Mouse (Mus musculus) liver, embryonic 15.5 days (tissue): Measurements from ENCODE around the gene Artn. TPM values are rescaled to one million over a fixed set of nuclear protein-coding genes. Genes with fewer than 3 reads are reported as not detected.

Experiments used
- ATAC-seq: fragments of 200-750 bp; cut with Nextera tagmentation; 2 replicates; pipeline ENCODE4 v1.8.0; 2017; ENCODE audit warnings: moderate number of reproducible peaks, mild to moderate bottlenecking, moderate library complexity; ENCODE audit not compliant: insufficient read depth
- H3K27ac ChIP-seq: fragments of 300-500 bp; sonication (generic); replicated peaks from 2 replicates; pipeline ENCODE4 v1.5.1; 2015; ENCODE audit warnings: mild to moderate bottlenecking, inconsistent platforms
- H3K27me3 ChIP-seq: fragments of 300-500 bp; sonication (generic); 2 replicates; pipeline ENCODE4 v1.6.1; 2015; ENCODE audit warnings: mild to moderate bottlenecking, inconsistent platforms
- H3K36me3 ChIP-seq: fragments of 300-500 bp; sonication (generic); replicated peaks from 2 replicates; pipeline ENCODE4 v1.6.1; 2015; ENCODE audit warnings: moderate library complexity, mild to moderate bottlenecking, inconsistent platforms
- H3K4me1 ChIP-seq: fragments of 300-500 bp; sonication (generic); replicated peaks from 2 replicates; pipeline ENCODE4 v1.6.1; 2015; ENCODE audit warnings: inconsistent platforms
- H3K4me2 ChIP-seq: fragments of 300-500 bp; sonication (generic); 2 replicates; pipeline ENCODE4 v1.6.1; 2015; ENCODE audit warnings: moderate library complexity, mild to moderate bottlenecking, inconsistent platforms
- H3K4me3 ChIP-seq: fragments of 300-500 bp; sonication (generic); replicated peaks from 2 replicates; pipeline ENCODE4 v1.5.1; 2015; ENCODE audit warnings: mild to moderate bottlenecking, inconsistent platforms
- H3K9ac ChIP-seq: fragments of 300-500 bp; sonication (generic); 2 replicates; pipeline ENCODE4 v1.6.1; 2015; ENCODE audit warnings: moderate library complexity, mild to moderate bottlenecking, inconsistent platforms
- H3K9me3 ChIP-seq: fragments of 300-500 bp; sonication (generic); replicated peaks from 2 replicates; pipeline ENCODE4 v1.6.1; 2016; ENCODE audit warnings: inconsistent platforms
- WGBS: fragments of 180-500 bp; shearing (Covaris S2); methylation state at CpG from one replicate; pipeline ENCODE4 v1.1.7; 2015; ENCODE audit warnings: mixed read lengths; ENCODE audit not compliant: insufficient replicate concordance; 5-methylcytosine and 5-hydroxymethylcytosine counted together
- polyA plus RNA-seq: library from polyadenylated mRNA; unstranded; fragments of >200 nt; fragmentation: Nextera tagmentation; extraction: Ambion mirVana; gene quantifications from 2 replicates; pipeline ENCODE4 v1.2.1, GENCODE M21; 2015

The Artn gene
- polyA plus RNA-seq, 1 experiment from 2014 or later: 2.3 TPM

GRCm38 (mm10) chr4:117908834-117909453 is 20.6 kb downstream of the Artn start:
- 77% methylated on average over 8 of the region's 8 CpGs for WGBS

GRCm38 (mm10) chr4:117906196-117906595 is 23.4 kb downstream of the Artn start:
- H3K9me3 ChIP-seq: no peaks in the 10 kb centered on the region
- WGBS: 82% methylated on average over 3 of the region's 3 CpGs
- H3K36me3 ChIP-seq: peaks cover 68% of the 10 kb centered on the region
- no peak overlapping the region for H3K4me2 ChIP-seq
- ATAC-seq: no peak
- no peak overlapping the region for H3K9ac ChIP-seq
- no peak overlapping the region for H3K4me3 ChIP-seq
- no peaks in the 10 kb centered on the region for H3K27me3 ChIP-seq
- H3K4me1 ChIP-seq: 0 out of 2 replicates have a peak, but pooled peaks cover 8% of the 10 kb centered on the region
- no peak overlapping the region for H3K27ac ChIP-seq

More at GRCm38 (mm10) chr4:117908834-117909453, 20.6 kb downstream of the Artn start:
- H3K9ac ChIP-seq: no peak overlapping the region
- H3K4me1 ChIP-seq: peaks cover 31% of the 10 kb centered on the region
- H3K4me3 ChIP-seq: no peak overlapping the region
- no peak for ATAC-seq
- H3K36me3 ChIP-seq: peaks cover 53% of the 10 kb centered on the region
- H3K4me2 ChIP-seq: no peak overlapping the region
- no peak overlapping the region for H3K27ac ChIP-seq
- no peaks in the 10 kb centered on the region for H3K9me3 ChIP-seq
- H3K27me3 ChIP-seq: no peaks in the 10 kb centered on the region

GRCm38 (mm10) chr4:117904761-117905160 is 24.8 kb downstream of the Artn start:
- H3K4me3 ChIP-seq: no peak overlapping the region
- no peaks in the 10 kb centered on the region for H3K9me3 ChIP-seq
- WGBS: 89% methylated on average over 8 of the region's 8 CpGs
- H3K27ac ChIP-seq: no peak overlapping the region
- 0 out of 2 replicates have a peak, but pooled peaks cover 4% of the 10 kb centered on the region for H3K4me1 ChIP-seq
- H3K4me2 ChIP-seq: no peak overlapping the region
- H3K36me3 ChIP-seq: peaks cover 73% of the 10 kb centered on the region
- ATAC-seq: no peak
- no peaks in the 10 kb centered on the region for H3K27me3 ChIP-seq
- H3K9ac ChIP-seq: no peak overlapping the region

- peaks cover 80% of the 10 kb centered on the region for H3K36me3 ChIP-seq
- no peak overlapping the region for H3K27ac ChIP-seq
- 88% methylated on average over 10 of the region's 10 CpGs for WGBS
Observed at GRCm38 (mm10) chr4:117904094-117904493, 25.5 kb downstream of the Artn start.

GRCm38 (mm10) chr4:117898111-117898510 is 31.5 kb downstream of the Artn start:
- Histone ChIP-seq H3K27ac (no peak overlapping the region), H3K9me3 (no peaks in the 10 kb centered on the region), H3K4me2 (no peak overlapping the region), H3K9ac (no peak overlapping the region), H3K27me3 (no peaks in the 10 kb centered on the region), H3K36me3 (peaks cover 83% of the 10 kb centered on the region), H3K4me3 (no peak overlapping the region), H3K4me1 (no peaks in the 10 kb centered on the region; the same call in 1 of the 2 replicates)
- no peak for ATAC-seq
- WGBS: 68% methylated on average over 3 of the region's 3 CpGs

More at GRCm38 (mm10) chr4:117904094-117904493, 25.5 kb downstream of the Artn start:
- no peak overlapping the region for H3K4me3 ChIP-seq
- H3K9ac ChIP-seq: no peak overlapping the region
- no peaks in the 10 kb centered on the region for H3K9me3 ChIP-seq
- H3K4me1 ChIP-seq: 0 out of 2 replicates have a peak, but pooled peaks cover 3% of the 10 kb centered on the region
- no peak for ATAC-seq
- no peak overlapping the region for H3K4me2 ChIP-seq
- H3K27me3 ChIP-seq: no peaks in the 10 kb centered on the region

- no peaks in the 10 kb centered on the region for H3K27me3 ChIP-seq
- no peak overlapping the region for H3K4me2 ChIP-seq
- H3K4me1 ChIP-seq: peaks cover 10% of the 10 kb centered on the region
- H3K9me3 ChIP-seq: no peaks in the 10 kb centered on the region
- no peak for ATAC-seq
- 84% methylated on average over 6 of the region's 6 CpGs for WGBS
- no peak overlapping the region for H3K9ac ChIP-seq
- no peak overlapping the region for H3K27ac ChIP-seq
- peaks cover 62% of the 10 kb centered on the region for H3K36me3 ChIP-seq
- H3K4me3 ChIP-seq: no peak overlapping the region
Observed at GRCm38 (mm10) chr4:117896031-117896430, 33.5 kb downstream of the Artn start.

- Histone ChIP-seq H3K9me3 (no peaks in the 10 kb centered on the region), H3K36me3 (peaks cover 56% of the 10 kb centered on the region), H3K4me1 (peaks cover 17% of the 10 kb centered on the region), H3K27ac (no peak overlapping the region), H3K4me2 (no peak overlapping the region), H3K27me3 (no peaks in the 10 kb centered on the region), H3K4me3 (no peak overlapping the region), H3K9ac (no peak overlapping the region)
- no peak for ATAC-seq
- WGBS: 76% methylated on average over 7 of the region's 7 CpGs
Observed at GRCm38 (mm10) chr4:117895339-117895738, 34.2 kb downstream of the Artn start.

GRCm38 (mm10) chr4:117894601-117895000 is 35.0 kb downstream of the Artn start:
- no peaks in the 10 kb centered on the region for H3K9me3 ChIP-seq
- no peak overlapping the region for H3K9ac ChIP-seq
- no peak for ATAC-seq
- no peak overlapping the region for H3K4me3 ChIP-seq
- peaks cover 52% of the 10 kb centered on the region for H3K36me3 ChIP-seq
- H3K27me3 ChIP-seq: no peaks in the 10 kb centered on the region
- peaks cover 22% of the 10 kb centered on the region for H3K4me1 ChIP-seq
- H3K27ac ChIP-seq: no peak overlapping the region
- WGBS: 81% methylated on average over 8 of the region's 8 CpGs
- no peak overlapping the region for H3K4me2 ChIP-seq

GRCm38 (mm10) chr4:117893376-117893775 is 36.2 kb downstream of the Artn start:
- Histone ChIP-seq H3K9me3 (no peaks in the 10 kb centered on the region), H3K27me3 (no peaks in the 10 kb centered on the region), H3K4me2 (no peak overlapping the region), H3K36me3 (peaks cover 47% of the 10 kb centered on the region), H3K4me3 (no peak overlapping the region), H3K9ac (no peak overlapping the region), H3K27ac (no peak overlapping the region), H3K4me1 (peaks cover 22% of the 10 kb centered on the region)
- ATAC-seq: no peak
- WGBS: 22% methylated on average over 9 of the region's 9 CpGs

GRCm38 (mm10) chr4:117891738-117892161 is 37.8 kb downstream of the Artn start, which contains the start of gene Dph2:
Gene Dph2, minus strand, starts transcription at chr4:117892032.
- WGBS: 0% methylated on average over 21 of the region's 21 CpGs
- Histone ChIP-seq H3K27me3 (no peaks in the 10 kb centered on the region), H3K27ac (no peak within 1 kb of the TSS; the same call in 1 of the 2 replicates)

GRCm38 (mm10) chr4:117890750-117891149 is 38.8 kb downstream of the Artn start:
- Histone ChIP-seq H3K4me2 (peak overlapping the region; percentile 86), H3K9me3 (no peaks in the 10 kb centered on the region), H3K36me3 (peaks cover 29% of the 10 kb centered on the region), H3K4me1 (peaks cover 40% of the 10 kb centered on the region), H3K27ac (no peak overlapping the region), H3K4me3 (peak overlapping the region; percentile 84), H3K27me3 (no peaks in the 10 kb centered on the region), H3K9ac (no peak overlapping the region)
- 85% methylated on average over 8 of the region's 8 CpGs for WGBS
- ATAC-seq: no peak

More at GRCm38 (mm10) chr4:117891738-117892161, 37.8 kb downstream of the Artn start, which contains the start of gene Dph2:
- H3K4me1 ChIP-seq: peaks cover 31% of the 10 kb centered on the region
- peak within 1 kb of the TSS; percentile 86 for H3K4me2 ChIP-seq
- peak within 1 kb of the TSS; percentile 62 for H3K9ac ChIP-seq
- peak; percentile 69 for ATAC-seq
- H3K4me3 ChIP-seq: peak within 1 kb of the TSS; percentile 84
- peaks cover 34% of the 10 kb centered on the region for H3K36me3 ChIP-seq
- no peaks in the 10 kb centered on the region for H3K9me3 ChIP-seq
